Mouse (Mus musculus) neural tube, embryonic 13.5 days (tissue): ENCODE data around the gene Fan1. TPM values are rescaled to one million over a fixed set of nuclear protein-coding genes. Genes with fewer than 3 reads are reported as not detected.
A peak's percentile ranks its signal among the peaks of the same experiment; 100 is the strongest.

Experiments
- ATAC-seq: fragments of 200-750 bp; cut with Nextera tagmentation; 2 replicates; pipeline ENCODE4 v1.8.0; 2017; ENCODE audit warnings: low read depth, mild to moderate bottlenecking, moderate TSS enrichment, moderate library complexity
- H3K27ac ChIP-seq: fragments of 300-500 bp; sonication (generic); replicated peaks from 2 replicates; pipeline ENCODE4 v1.5.1; 2015; ENCODE audit warnings: moderate library complexity, mild to moderate bottlenecking, inconsistent platforms
- H3K27me3 ChIP-seq: fragments of 300-500 bp; sonication (generic); 2 replicates; pipeline ENCODE4 v1.6.1; 2015; ENCODE audit warnings: mild to moderate bottlenecking, inconsistent platforms
- H3K36me3 ChIP-seq: fragments of 300-500 bp; sonication (generic); 2 replicates; pipeline ENCODE4 v1.6.1; 2015; ENCODE audit warnings: mild to moderate bottlenecking, inconsistent platforms
- H3K4me1 ChIP-seq: fragments of 300-500 bp; sonication (generic); replicated peaks from 2 replicates; pipeline ENCODE4 v1.6.1; 2015; ENCODE audit warnings: inconsistent platforms
- H3K4me2 ChIP-seq: fragments of 300-500 bp; sonication (generic); 2 replicates; pipeline ENCODE4 v1.6.1; 2015; ENCODE audit warnings: inconsistent platforms, mild to moderate bottlenecking, moderate library complexity
- H3K4me3 ChIP-seq: fragments of 300-500 bp; sonication (generic); 2 replicates; pipeline ENCODE4 v1.5.1; 2015; ENCODE audit warnings: mild to moderate bottlenecking, inconsistent platforms
- H3K9ac ChIP-seq: fragments of 300-500 bp; sonication (generic); 2 replicates; pipeline ENCODE4 v1.6.1; 2015; ENCODE audit warnings: moderate library complexity, mild to moderate bottlenecking, inconsistent platforms
- H3K9me3 ChIP-seq: fragments of 300-500 bp; sonication (generic); 2 replicates; pipeline ENCODE4 v1.6.1; 2016; ENCODE audit warnings: inconsistent platforms
- WGBS: fragments of 180-500 bp; shearing (Covaris S2); methylation state at CpG from one replicate; pipeline ENCODE4 v1.1.7; 2015; 5-methylcytosine and 5-hydroxymethylcytosine counted together
- polyA plus RNA-seq: library from polyadenylated mRNA; unstranded; fragments of >200 nt; fragmentation: Nextera tagmentation; extraction: Ambion mirVana; gene quantifications from 2 replicates; pipeline ENCODE4 v1.2.1, GENCODE M21; 2015

The Fan1 gene
- 6.8 and 7.5 TPM in 2 replicates for polyA plus RNA-seq

DNA sequence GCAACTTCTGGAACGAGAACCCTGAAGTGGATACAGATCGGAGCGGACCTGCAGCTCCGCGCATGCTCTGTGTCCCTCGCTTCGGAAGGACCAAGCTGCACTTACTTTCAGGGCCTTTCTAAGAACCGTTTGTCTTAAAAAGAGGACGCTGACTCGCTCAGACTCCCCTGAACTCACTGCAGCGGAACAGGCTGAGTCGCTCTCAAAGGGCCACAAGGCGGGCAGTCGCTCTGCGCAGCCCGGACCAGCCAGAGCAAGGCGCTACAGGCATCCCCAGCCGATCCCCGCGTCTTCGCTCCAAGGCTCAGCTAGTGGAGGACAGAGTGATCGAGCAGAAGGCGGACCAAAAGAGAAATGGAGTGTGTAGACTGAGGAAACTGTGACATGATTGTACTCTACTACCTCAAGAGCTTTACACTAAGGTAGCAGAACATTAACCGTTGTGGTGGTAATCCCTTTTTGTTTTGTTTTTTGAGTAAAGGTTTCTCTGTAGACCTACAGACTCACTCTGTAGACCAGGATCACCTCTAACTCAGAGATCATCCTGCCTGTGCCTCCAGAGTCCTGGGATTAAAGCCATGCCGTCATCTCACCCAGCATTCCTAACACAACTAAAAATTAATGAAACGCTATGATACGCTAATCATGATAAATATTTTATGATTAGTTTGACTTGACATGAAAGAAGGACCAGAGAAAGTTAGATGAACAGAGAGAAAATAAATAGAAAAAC is at the start of gene Fan1:
TSS of gene Fan1 (minus strand) at position 266 of the 733 bp plus-strand sequence.
- Histone ChIP-seq H3K27me3 (no peaks in the 10 kb centered on the region), H3K9me3 (no peaks in the 10 kb centered on the region), H3K4me2 (peak within 1 kb of the TSS; percentile 65), H3K27ac (peak within 1 kb of the TSS; percentile 94), H3K4me1 (peaks cover 12% of the 10 kb centered on the region; the same call in 1 of the 2 replicates), H3K36me3 (peaks cover 42% of the 10 kb centered on the region), H3K9ac (peak within 1 kb of the TSS; percentile 79), H3K4me3 (peak within 1 kb of the TSS; percentile 72)
- 4% methylated on average over 27 of the region's 27 CpGs for WGBS
- peak; percentile 97 for ATAC-seq

DNA sequence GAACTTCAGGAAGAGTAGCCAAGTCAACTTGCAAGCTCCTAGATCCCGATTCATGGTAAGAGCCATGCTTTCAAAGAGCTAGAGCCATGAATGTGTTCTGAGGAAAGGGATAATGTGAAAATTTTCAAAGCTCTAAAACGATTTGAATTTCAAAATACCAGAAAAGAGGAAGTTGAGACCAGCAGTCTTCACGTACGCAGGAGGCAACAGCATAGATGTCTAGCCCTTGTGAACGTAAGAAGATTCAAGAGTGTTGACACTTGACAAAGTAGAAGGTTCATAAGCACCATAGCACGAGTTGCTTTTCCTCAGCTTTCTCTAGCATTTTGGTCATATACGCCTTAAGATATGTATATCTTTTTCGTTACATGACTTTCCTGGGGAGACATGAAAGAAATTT is 30.1 kb upstream of the Fan1 start:
- Histone ChIP-seq H3K27ac (no peak overlapping the region), H3K4me3 (no peak overlapping the region), H3K4me1 (no peaks in the 10 kb centered on the region), H3K9me3 (no peaks in the 10 kb centered on the region), H3K36me3 (no peaks in the 10 kb centered on the region), H3K27me3 (no peaks in the 10 kb centered on the region), H3K4me2 (no peak overlapping the region), H3K9ac (no peak overlapping the region)
- ATAC-seq = no peak
- WGBS = 93% methylated on average over 8 of the region's 8 CpGs

DNA sequence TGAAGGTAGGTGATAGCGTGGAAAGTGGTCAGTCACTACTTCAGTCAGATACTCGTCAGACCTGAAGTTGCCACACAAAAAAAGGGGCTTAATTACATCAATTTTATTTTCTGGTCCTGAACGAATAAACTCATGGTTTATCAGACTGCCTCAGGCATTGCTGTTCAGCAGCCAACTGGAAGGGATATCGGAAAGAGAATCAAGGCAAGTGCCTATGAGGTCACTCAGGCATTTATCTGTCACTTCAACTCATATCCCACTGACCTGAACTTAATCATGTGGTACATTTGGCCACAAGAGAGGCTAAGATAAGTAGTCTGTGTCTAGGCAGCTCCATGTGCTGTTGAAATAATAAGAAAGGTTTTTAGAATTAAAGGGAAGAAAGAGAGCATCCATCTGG is 28.6 kb upstream of the Fan1 start:
- Histone ChIP-seq H3K4me2 (no peak overlapping the region), H3K36me3 (no peaks in the 10 kb centered on the region)
- 91% methylated on average over 4 of the region's 4 CpGs for WGBS

DNA sequence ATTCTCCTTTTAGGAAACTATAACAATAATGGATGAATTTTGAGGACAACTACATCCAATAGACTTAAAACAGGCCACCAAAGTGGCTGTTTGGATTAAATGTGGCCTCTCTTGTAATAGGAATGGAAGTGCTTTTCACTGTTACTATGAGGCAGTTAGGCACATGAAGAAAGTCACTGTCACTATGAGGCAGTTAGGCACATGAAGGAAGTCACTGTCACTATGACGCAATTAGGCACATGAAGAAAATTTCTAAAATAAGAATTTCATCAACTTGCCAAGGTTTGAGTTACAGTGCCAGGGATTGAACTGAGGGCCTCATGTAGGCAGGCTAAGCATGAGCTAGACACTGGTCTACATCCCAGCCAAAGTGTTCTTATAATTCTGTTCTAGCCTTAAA is 26.8 kb upstream of the Fan1 start:
- Histone ChIP-seq H3K36me3 (no peaks in the 10 kb centered on the region), H3K9ac (no peak overlapping the region), H3K4me3 (no peak overlapping the region), H3K4me2 (no peak overlapping the region), H3K27ac (no peak overlapping the region), H3K27me3 (no peaks in the 10 kb centered on the region), H3K4me1 (no peaks in the 10 kb centered on the region), H3K9me3 (no peaks in the 10 kb centered on the region)
- 97% methylated on average over 1 of the region's 1 CpGs for WGBS
- no peak for ATAC-seq

More for the DNA sequence above, 28.6 kb upstream of the Fan1 start:
- Histone ChIP-seq H3K9ac (no peak overlapping the region), H3K27me3 (no peaks in the 10 kb centered on the region), H3K9me3 (no peaks in the 10 kb centered on the region), H3K4me3 (no peak overlapping the region), H3K27ac (no peak overlapping the region), H3K4me1 (no peaks in the 10 kb centered on the region)
- no peak for ATAC-seq

DNA sequence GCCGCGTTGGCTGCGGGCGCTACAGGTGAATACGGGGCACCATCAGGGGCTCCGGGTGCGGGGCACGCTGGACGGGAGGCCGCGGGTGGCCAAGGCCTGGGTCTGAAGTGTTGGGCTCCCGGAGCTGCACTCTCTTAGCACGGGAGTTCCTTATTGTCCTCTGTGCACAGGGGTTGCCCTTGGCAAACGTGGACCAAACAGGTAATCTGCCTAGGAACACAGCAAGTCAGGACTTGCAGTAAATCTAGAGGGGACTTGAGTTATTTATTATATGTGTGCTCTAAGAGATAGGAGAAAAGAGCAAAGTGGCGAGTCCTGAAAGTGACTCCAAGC is 18.9 kb upstream of the Fan1 start:
- H3K9ac ChIP-seq = peak overlapping the region; percentile 81
- WGBS = 2% methylated on average over 15 of the region's 15 CpGs
- H3K27me3 ChIP-seq = no peaks in the 10 kb centered on the region
- H3K4me1 ChIP-seq = peaks cover 22% of the 10 kb centered on the region
- ATAC-seq = no peak; the same call in 1 of the 2 replicates
- no peaks in the 10 kb centered on the region for H3K9me3 ChIP-seq
- peak overlapping the region; percentile 79 for H3K27ac ChIP-seq
- peaks cover 20% of the 10 kb centered on the region for H3K36me3 ChIP-seq
- H3K4me3 ChIP-seq = peak overlapping the region; percentile 77
- H3K4me2 ChIP-seq = peak overlapping the region; percentile 98

DNA sequence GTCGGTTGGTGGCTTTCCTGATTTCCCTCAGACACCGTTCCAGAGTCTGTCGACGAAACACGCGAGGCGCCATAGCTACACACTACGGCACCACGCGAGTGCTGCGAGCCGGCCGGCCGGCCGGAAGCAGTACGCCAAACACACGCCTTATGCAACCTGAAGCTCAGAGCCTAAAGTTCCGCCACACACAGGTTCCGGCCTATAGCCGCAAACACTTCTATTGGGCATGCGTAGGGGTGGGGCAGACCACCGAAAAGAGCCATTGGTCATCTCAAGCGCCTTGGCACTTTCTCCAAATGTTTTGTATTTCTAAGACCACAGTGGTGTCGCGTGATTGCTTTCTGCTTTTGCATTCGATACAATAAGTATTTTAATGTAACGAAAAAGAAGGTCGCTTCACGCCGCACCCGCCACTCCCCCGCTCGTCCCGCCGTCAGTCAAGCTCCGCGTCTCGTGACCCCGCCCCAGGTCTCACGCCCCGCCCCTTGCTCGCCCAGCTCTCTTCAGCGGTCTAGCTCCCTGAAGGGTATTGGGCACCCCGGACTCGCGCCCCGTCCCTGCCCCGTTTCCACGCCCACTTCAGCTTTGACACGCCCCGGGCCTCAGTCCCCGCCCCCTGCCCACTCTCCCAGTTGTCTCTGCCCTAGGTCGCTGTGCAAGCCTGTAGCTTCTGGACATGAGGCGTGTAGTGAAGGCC is 18.4 kb upstream of the Fan1 start, which contains the start of the genes Mphosph10 and Mcee:
TSS of gene Mphosph10 (minus strand) at position 147 of the 697 bp plus-strand sequence.
TSS of gene Mcee (plus strand) at position 486 of the 697 bp plus-strand sequence.
- H3K27ac ChIP-seq = peak within 1 kb of the TSS; percentile 79
- peak within 1 kb of the TSS; percentile 81 for H3K9ac ChIP-seq
- ATAC-seq = peak; percentile 99
- H3K36me3 ChIP-seq = peaks cover 24% of the 10 kb centered on the region
- peak within 1 kb of the TSS; percentile 77 for H3K4me3 ChIP-seq
- peak within 1 kb of the TSS; percentile 98 for H3K4me2 ChIP-seq
- H3K27me3 ChIP-seq = no peaks in the 10 kb centered on the region
- H3K4me1 ChIP-seq = peaks cover 22% of the 10 kb centered on the region
- H3K9me3 ChIP-seq = no peaks in the 10 kb centered on the region
- WGBS = under 1% methylated on average over 54 of the region's 54 CpGs

DNA sequence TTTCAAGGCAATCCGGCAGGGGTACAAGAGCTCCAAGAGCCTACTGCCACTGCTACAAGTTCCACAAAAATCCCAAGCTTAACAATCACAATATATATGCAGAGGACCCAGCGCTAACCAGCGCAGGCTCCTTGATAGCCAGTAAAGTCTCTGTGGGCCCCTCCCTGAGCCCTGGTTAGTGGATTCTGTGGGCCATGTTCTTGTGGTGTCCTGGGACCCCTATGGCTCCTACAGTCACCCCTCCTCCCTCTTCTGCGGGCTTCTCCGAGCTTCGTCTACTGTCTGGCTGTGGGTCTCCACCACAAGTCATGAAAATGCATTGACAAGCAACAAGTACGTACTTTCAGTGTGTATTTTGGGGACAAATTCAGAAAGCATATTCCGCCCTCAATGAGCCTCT is 17.6 kb upstream of the Fan1 start:
- Histone ChIP-seq H3K4me2 (peak overlapping the region; percentile 98), H3K36me3 (peaks cover 32% of the 10 kb centered on the region), H3K9me3 (no peaks in the 10 kb centered on the region), H3K9ac (peak overlapping the region; percentile 78), H3K4me3 (peak overlapping the region; percentile 77), H3K27me3 (no peaks in the 10 kb centered on the region), H3K4me1 (peaks cover 22% of the 10 kb centered on the region), H3K27ac (peak overlapping the region; percentile 59; the same call in 1 of the 2 replicates)
- no peak; the same call in 1 of the 2 replicates for ATAC-seq
- 6% methylated on average over 8 of the region's 8 CpGs for WGBS

DNA sequence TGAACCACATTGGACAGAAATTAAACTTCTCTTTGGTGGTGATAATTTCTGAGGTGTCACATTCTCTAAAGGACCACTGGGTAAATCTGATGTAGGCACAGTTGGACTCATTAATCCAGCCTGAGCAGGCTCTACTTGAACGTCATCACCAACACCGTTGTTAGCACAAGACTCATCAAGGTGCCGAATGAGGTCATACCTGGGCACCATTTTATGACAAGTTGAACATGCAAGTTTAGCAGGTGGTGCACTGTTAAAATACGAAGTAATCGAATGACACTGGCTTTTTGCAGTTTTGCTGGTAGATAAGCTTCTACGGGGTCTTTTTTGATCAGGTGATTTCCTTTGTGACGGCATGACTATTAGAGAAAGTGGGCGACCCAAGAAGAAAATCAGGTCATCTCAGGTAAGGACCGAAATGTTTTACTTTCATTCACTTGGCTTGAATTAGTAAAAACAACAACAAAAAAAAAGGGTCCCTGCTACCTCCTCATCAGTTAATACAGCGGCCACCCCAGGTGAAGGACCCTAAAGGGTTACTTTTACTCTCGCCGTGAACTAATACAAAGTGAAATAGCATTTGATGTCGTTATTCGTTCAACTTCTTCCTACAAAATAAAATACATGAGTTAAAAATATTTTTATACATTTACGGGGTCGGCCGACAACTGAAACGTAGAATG is 607 bp downstream of the Fan1 start:
- Histone ChIP-seq H3K9me3 (no peaks in the 10 kb centered on the region), H3K27me3 (no peaks in the 10 kb centered on the region), H3K27ac (peak overlapping the region; percentile 94), H3K4me3 (peak overlapping the region; percentile 72), H3K9ac (peak overlapping the region; percentile 79), H3K36me3 (peaks cover 39% of the 10 kb centered on the region), H3K4me1 (peaks cover 12% of the 10 kb centered on the region; the same call in 1 of the 2 replicates), H3K4me2 (peak overlapping the region; percentile 65)
- ATAC-seq = peak; percentile 59
- WGBS = 16% methylated on average over 18 of the region's 18 CpGs

DNA sequence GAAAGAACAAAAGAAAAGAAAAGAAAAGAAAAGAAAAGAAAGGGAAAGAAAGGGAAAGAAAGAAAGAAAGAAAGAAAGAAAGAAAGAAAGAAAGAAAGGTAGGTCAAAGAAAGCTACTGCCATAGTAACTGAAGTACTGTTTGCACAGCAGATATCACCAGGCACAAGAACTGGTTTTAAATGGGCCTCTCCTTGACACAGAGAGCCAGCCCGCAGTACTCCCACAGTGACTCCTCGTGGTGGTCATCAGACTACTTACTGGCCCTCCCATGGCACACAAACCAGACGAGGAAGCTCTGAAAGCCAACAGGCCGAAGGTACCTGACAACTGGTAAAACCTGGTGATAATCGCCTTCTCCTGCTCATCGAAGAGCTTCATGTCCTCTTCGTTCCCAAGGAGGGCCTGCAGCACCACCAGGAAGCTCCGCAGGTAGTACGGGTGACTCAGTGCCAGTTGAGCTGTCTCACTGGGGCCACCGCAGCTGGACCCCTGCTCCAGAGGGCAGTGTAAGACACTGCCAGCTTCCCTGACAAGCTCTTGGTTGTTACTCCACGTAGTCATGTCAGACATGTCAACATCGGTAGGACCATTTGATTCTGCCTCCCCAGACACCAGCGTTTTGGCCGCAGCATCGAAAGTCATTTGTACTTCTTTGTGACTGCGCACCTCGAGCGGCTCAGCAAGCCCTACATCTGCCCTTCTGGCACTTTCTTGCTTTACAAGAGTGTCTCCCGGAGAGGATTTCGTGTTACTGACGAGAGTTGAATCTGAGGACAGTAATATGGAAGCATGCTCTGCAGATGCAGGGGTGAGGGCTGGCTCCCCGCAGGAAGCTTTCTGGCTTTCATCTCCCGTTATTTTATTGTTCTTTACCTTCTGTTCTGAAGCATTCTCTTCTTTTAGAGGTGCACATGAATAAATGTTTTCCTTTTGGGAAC is 1.7 kb downstream of the Fan1 start:
- Histone ChIP-seq H3K9ac (peak overlapping the region; percentile 79; the same call in 1 of the 2 replicates), H3K4me2 (no peak overlapping the region)
- 87% methylated on average over 23 of the region's 23 CpGs for WGBS

DNA sequence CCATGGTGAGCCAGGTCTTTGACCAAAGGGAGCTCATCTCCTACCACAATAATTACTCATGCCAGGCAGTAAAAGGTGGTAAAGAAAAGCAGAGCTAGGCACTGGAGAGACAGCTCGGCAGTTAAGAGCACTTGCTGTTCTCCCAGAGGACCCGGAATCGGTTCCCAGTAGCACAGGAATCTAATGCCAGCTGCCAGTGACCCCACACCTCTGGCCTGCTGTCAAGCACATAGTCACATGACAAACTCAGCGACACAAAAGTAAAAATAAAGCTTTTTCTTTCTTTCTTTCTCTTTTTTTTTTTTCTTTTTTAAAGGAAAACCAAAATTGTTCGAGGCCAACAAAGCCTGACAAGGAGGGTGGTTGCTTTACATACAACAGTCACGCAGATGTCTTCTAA is 4.1 kb downstream of the Fan1 start:
- 90% methylated on average over 6 of the region's 6 CpGs for WGBS
- Histone ChIP-seq H3K36me3 (peaks cover 39% of the 10 kb centered on the region), H3K4me3 (no peak overlapping the region), H3K9ac (no peak overlapping the region), H3K27ac (no peak overlapping the region), H3K9me3 (no peaks in the 10 kb centered on the region), H3K4me1 (peaks cover 12% of the 10 kb centered on the region; the same call in 1 of the 2 replicates), H3K4me2 (no peak overlapping the region), H3K27me3 (no peaks in the 10 kb centered on the region)
- ATAC-seq = no peak

More for the DNA sequence above, 1.7 kb downstream of the Fan1 start:
- H3K4me1 ChIP-seq = peaks cover 12% of the 10 kb centered on the region; the same call in 1 of the 2 replicates
- H3K36me3 ChIP-seq = peaks cover 36% of the 10 kb centered on the region
- no peak for ATAC-seq
- H3K9me3 ChIP-seq = no peaks in the 10 kb centered on the region
- no peak overlapping the region for H3K27ac ChIP-seq
- H3K27me3 ChIP-seq = no peaks in the 10 kb centered on the region
- no peak overlapping the region for H3K4me3 ChIP-seq

DNA sequence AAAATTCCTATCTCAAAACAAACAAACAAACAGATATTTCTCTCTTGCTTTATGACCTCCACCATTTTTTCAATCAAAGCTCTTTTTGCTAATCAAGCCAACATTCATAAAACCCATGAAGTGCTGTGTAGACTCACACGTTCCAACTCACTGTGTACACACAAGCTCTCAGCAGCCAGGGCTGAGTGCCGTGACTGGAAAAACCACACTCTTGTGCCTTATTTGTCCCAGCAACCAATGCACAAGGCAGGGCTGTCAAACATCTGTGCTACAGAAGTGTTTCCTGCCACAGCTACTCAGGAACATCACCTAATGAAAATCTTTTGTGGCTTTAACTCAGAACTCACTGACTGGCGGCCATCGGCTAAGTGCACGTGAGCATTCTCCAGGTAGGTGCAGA is 8.0 kb downstream of the Fan1 start:
- no peak overlapping the region for H3K9ac ChIP-seq
- no peaks in the 10 kb centered on the region for H3K27me3 ChIP-seq
- H3K4me1 ChIP-seq = no peaks in the 10 kb centered on the region
- no peak overlapping the region for H3K4me2 ChIP-seq
- no peak overlapping the region for H3K27ac ChIP-seq
- H3K9me3 ChIP-seq = no peaks in the 10 kb centered on the region
- ATAC-seq = no peak
- H3K4me3 ChIP-seq = no peak overlapping the region
- peaks cover 76% of the 10 kb centered on the region for H3K36me3 ChIP-seq
- WGBS = 95% methylated on average over 5 of the region's 5 CpGs
